Mouse (Mus musculus) forebrain, embryonic 11.5 days (tissue): ENCODE data around the gene Fam240a. TPM values are rescaled to one million over a fixed set of nuclear protein-coding genes. Genes with fewer than 3 reads are reported as not detected.

Experiments
- ATAC-seq: fragments of 200-750 bp; cut with Nextera tagmentation; replicated peaks from 2 replicates; pipeline ENCODE4 v1.8.0; 2017; ENCODE audit warnings: moderate TSS enrichment; ENCODE audit not compliant: low FRiP score
- DNase-seq: peaks from one replicate; pipeline ENCODE4 v3.0.0-alpha.2; 2017; ENCODE audit warnings: low spot score
- H3K27ac ChIP-seq: fragments of 300-500 bp; sonication (generic); 2 replicates; pipeline ENCODE4 v1.5.1; 2014; ENCODE audit warnings: low read depth, low read length
- H3K27me3 ChIP-seq: fragments of 300-500 bp; sonication (generic); 2 replicates; pipeline ENCODE4 v1.6.1; 2014; ENCODE audit warnings: mild to moderate bottlenecking, low read length, mixed read lengths; ENCODE audit not compliant: control insufficient read depth, insufficient read depth
- H3K36me3 ChIP-seq: fragments of 300-500 bp; sonication (generic); 2 replicates; pipeline ENCODE4 v1.6.1; 2014; ENCODE audit warnings: mild to moderate bottlenecking, low read length, moderate library complexity, mixed read lengths; ENCODE audit not compliant: control insufficient read depth, insufficient read depth
- H3K4me1 ChIP-seq: fragments of 300-500 bp; sonication (generic); replicated peaks from 2 replicates; pipeline ENCODE4 v1.6.1; 2014; ENCODE audit warnings: low read length, mixed read lengths; ENCODE audit not compliant: control insufficient read depth, insufficient read depth
- H3K4me2 ChIP-seq: fragments of 300-500 bp; sonication (generic); 2 replicates; pipeline ENCODE4 v1.6.1; 2014; ENCODE audit warnings: low read depth, mild to moderate bottlenecking, low read length, moderate library complexity, mixed read lengths; ENCODE audit not compliant: severe bottlenecking
- H3K4me3 ChIP-seq: fragments of 300-500 bp; sonication (generic); 2 replicates; pipeline ENCODE4 v1.5.1; 2014; ENCODE audit warnings: low read depth, low read length
- H3K9ac ChIP-seq: fragments of 300-500 bp; sonication (generic); 2 replicates; pipeline ENCODE4 v1.6.1; 2014; ENCODE audit warnings: low read length
- H3K9me3 ChIP-seq: fragments of 300-500 bp; sonication (generic); 2 replicates; pipeline ENCODE4 v1.6.1; 2016; ENCODE audit warnings: low read length, mixed read lengths; ENCODE audit not compliant: control insufficient read depth
- WGBS: fragments of 180-500 bp; shearing (Covaris S2); extraction: QIAGEN DNeasy Blood & Tissue Kit; methylation state at CpG from one replicate; pipeline ENCODE4 v1.1.7; 2014; 5-methylcytosine and 5-hydroxymethylcytosine counted together
- polyA plus RNA-seq: library from polyadenylated mRNA; unstranded; fragments of >200 nt; fragmentation: Nextera tagmentation; extraction: Ambion mirVana; gene quantifications from 2 replicates; pipeline ENCODE4 v1.2.1, GENCODE M21; 2014

Fam240a gene
- polyA plus RNA-seq, 1 experiment from 2014 or later: not detected

DNA sequence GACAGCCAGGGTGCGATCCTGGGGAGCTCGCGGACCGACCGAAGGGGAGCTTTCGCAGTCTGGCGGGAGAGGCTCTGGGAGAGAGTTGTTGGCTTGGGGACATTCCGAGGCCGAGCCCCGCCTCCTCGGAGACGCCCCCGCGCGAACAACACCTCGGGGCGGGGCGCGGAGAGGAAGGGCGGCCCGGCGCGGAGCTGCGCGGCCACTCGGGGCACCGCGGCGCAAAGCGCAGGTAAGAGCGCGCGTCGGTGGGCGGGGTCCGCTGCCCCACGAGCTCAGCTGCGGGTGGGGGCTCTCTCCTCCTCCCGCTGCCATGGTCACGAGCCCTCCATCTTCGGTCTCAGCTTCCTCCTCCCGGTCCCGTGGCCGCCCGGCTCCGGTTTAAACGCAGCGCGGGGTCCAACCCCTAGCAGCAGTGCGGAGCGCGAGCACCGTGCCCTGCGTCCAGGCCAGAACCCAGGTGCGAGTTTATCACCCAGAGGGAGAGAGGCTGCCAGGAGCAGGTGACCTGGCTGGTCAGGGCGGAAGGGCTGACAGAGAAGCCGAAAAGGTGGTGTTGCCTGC, 36.6 kb downstream of the Fam240a start, which contains the start of gene Tmie:
Tmie (minus strand) TSS at position 116 of the 564 bp plus-strand sequence.
- peaks cover 28% of the 10 kb centered on the region for H3K27me3 ChIP-seq
- H3K9ac ChIP-seq: peak within 1 kb of the TSS; percentile 32
- peak within 1 kb of the TSS; percentile 73 for H3K4me2 ChIP-seq
- DNase-seq (peak; percentile 61), ATAC-seq (0 out of 2 replicates have a peak, but pooled peaks have one; percentile 17)
- no peak within 1 kb of the TSS for H3K27ac ChIP-seq
- no peaks in the 10 kb centered on the region for H3K36me3 ChIP-seq
- peak within 1 kb of the TSS; percentile 41 for H3K4me3 ChIP-seq
- H3K9me3 ChIP-seq: no peaks in the 10 kb centered on the region
- WGBS: under 1% methylated on average over 53 of the region's 57 CpGs
- peaks cover 3% of the 10 kb centered on the region for H3K4me1 ChIP-seq

DNA sequence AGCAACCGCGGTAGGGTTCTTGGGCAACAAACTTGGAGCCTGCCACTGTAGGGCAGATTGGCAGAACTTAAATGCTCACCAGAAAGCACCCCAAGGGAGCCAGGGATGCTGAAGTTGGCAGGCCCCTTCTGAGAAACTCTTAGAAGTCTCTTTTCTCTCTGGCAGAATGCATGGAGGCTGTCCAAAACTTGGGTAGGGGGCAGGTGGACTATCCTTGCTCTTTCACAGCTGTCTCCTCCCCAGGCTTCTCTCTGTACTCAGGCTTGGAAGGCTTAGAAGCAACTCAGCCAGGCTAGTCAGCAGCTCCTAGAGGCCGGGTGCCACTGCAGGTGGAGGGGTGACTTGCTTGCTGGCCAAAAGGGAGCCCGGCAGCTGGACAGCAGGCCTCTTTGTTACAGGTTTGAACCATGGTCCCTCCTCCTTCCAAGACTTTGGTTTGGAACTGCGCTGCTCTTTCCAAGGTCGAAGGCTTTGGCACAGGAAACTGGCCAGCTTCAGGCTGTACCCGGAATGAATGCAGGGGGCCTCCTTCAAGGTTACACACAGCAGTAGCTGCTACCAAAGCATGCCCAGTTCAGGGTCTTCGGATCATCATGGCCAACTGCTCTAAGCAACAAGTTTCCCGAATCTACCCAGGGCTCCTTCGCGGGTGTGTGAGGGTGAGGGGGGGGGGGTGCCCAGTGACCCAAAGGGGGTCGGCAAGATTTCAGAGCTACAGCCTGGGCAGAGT, 37.3 kb downstream of the Fam240a start, which contains the start of gene Als2cl:
Als2cl (plus strand) TSS at position 680 of the 730 bp plus-strand sequence.
- ATAC-seq (no peak), DNase-seq (no peak)
- H3K4me2 ChIP-seq: peak within 1 kb of the TSS; percentile 73
- H3K27me3 ChIP-seq: peaks cover 28% of the 10 kb centered on the region
- no peaks in the 10 kb centered on the region for H3K9me3 ChIP-seq
- no peaks in the 10 kb centered on the region for H3K36me3 ChIP-seq
- H3K4me3 ChIP-seq: peak within 1 kb of the TSS; percentile 41
- no peak within 1 kb of the TSS for H3K27ac ChIP-seq
- H3K4me1 ChIP-seq: peaks cover 3% of the 10 kb centered on the region
- H3K9ac ChIP-seq: peak within 1 kb of the TSS; percentile 32
- WGBS: 12% methylated on average over 12 of the region's 12 CpGs

GRCm38 (mm10) chr9:110877888-110878287, 38.8 kb downstream of the Fam240a start:
- Histone ChIP-seq H3K27ac (no peak overlapping the region), H3K4me2 (no peak overlapping the region), H3K9ac (no peak overlapping the region), H3K4me1 (peaks cover 3% of the 10 kb centered on the region), H3K36me3 (no peaks in the 10 kb centered on the region), H3K9me3 (no peaks in the 10 kb centered on the region), H3K4me3 (no peak overlapping the region), H3K27me3 (peaks cover 40% of the 10 kb centered on the region)
- ATAC-seq: no peak
- no peak for DNase-seq
- WGBS: 85% methylated on average over 5 of the region's 5 CpGs

DNA sequence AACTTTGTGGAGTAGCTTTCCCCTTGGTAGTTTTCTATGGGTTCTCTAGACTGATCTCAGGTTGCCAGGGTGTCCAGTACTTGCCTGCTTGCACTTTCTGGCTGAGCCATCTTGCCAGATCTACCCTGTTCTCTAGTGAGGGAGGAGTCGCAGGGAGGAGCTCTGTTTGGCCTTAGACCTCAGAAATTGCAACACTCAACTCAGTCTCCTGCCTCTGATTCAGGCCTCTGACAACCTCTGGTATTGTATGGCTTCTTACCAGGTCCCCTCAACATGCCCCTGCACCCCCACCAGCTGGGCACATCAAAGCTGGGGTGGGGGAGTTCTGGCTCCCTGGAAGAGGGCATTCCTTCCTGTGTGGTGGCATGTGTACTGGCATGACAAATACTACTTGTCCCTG, 39.3 kb downstream of the Fam240a start:
- ATAC-seq: no peak
- Histone ChIP-seq H3K9me3 (no peaks in the 10 kb centered on the region), H3K4me3 (no peak overlapping the region), H3K27ac (no peak overlapping the region), H3K27me3 (peaks cover 44% of the 10 kb centered on the region), H3K4me2 (no peak overlapping the region), H3K36me3 (no peaks in the 10 kb centered on the region), H3K9ac (no peak overlapping the region), H3K4me1 (peaks cover 3% of the 10 kb centered on the region)
- 85% methylated on average over 1 of the region's 1 CpGs for WGBS
- no peak for DNase-seq

- ATAC-seq (0 out of 2 replicates have a peak, but pooled peaks have one; percentile 47), DNase-seq (no peak)
- peaks cover 2% of the 10 kb centered on the region for H3K4me1 ChIP-seq
- H3K9ac ChIP-seq: no peak overlapping the region
- H3K27ac ChIP-seq: no peak overlapping the region
- WGBS: 24% methylated on average over 4 of the region's 6 CpGs
- no peak overlapping the region for H3K4me3 ChIP-seq
- H3K36me3 ChIP-seq: no peaks in the 10 kb centered on the region
- H3K27me3 ChIP-seq: peaks cover 35% of the 10 kb centered on the region
- H3K4me2 ChIP-seq: no peak overlapping the region
- no peaks in the 10 kb centered on the region for H3K9me3 ChIP-seq
These were observed 41.4 kb downstream of the Fam240a start for GRCm38 (mm10) chr9:110875288-110875695.

DNA sequence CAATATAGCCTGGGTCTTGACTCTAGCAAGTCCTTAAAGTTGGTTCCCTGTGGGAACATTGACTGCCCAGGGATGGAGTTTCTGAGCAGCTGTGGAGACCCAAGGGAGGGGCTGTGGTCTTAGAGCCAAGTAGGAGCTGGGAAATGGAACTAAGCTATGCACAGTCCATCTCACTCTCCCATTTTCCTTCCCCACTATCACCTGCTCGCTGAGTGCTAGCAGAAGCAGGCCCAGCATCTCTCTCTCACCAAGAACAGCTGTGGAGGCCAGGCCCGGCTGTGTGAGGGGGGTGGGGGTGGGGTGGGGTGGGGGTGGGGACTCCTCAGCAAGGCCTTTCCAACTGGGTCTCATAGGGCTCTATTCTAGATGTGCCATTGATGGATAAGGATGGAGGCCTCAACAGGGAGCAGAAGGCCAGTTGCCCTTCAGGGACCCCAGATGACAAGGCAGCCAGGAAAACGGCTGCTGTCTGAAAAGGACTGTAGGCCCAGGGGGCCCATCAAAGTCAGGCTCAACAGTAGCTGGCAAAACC, 41.9 kb downstream of the Fam240a start:
- H3K27me3 ChIP-seq: peaks cover 29% of the 10 kb centered on the region
- no peak overlapping the region for H3K9ac ChIP-seq
- H3K36me3 ChIP-seq: no peaks in the 10 kb centered on the region
- WGBS: 16% methylated on average over 3 of the region's 3 CpGs
- no peaks in the 10 kb centered on the region for H3K9me3 ChIP-seq
- no peaks in the 10 kb centered on the region; the same call in none of the 2 replicates for H3K4me1 ChIP-seq
- no peak overlapping the region for H3K4me2 ChIP-seq
- H3K27ac ChIP-seq: no peak overlapping the region
- ATAC-seq (peak; percentile 38), DNase-seq (no peak)
- H3K4me3 ChIP-seq: no peak overlapping the region

DNA sequence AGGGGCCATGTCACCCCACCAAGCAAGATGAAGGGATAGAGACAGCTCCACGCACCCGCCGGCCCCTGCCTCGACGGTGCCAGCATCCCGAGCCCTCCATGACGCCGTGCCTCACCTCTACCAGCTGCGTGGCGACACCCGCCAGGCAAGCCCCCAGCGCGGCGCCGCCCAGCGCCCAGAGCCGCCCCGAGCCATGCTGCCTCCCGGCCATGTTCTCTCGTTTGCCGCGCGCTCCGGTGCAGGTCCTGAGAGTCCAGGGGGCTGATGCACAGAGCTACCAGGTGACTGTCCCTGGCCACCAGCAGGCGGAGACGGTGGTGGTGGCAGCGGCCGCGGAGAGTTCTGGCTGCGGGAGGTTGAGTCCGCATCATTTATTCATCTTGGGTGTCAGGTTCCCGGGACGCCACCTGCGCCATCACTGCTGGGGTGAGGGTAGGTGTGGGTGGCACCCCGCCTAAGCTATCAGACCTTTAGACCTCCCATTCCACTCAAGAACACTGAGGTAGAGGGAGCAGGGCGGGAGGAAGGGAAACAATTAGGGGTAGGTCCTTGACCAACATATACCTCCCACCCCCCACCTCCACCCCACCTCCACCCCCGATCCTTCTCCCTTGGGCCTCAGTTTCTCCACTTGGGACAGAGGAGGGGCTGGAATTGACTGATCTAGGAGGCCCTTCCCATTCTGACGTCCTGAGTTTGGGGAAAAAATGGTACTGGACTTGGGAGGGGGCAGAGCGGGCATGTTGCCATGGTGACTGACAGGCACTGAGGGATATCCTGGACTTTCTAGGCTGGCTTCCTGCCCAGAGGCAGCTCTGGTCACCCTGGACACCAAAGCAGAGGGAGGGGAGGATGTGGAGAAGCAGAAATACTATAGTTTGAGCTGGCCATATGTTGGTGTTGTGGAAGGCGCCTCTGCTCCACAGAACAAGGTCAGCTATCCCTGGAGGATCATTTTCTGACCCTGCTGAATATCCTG, 42.7 kb downstream of the Fam240a start:
- peak overlapping the region; percentile 21; the same call in 1 of the 2 replicates for H3K4me3 ChIP-seq
- no peaks in the 10 kb centered on the region; the same call in none of the 2 replicates for H3K4me1 ChIP-seq
- H3K36me3 ChIP-seq: no peaks in the 10 kb centered on the region
- H3K27ac ChIP-seq: no peak overlapping the region
- 0 out of 2 replicates have a peak, but pooled peaks have one; percentile 32 for ATAC-seq
- H3K9ac ChIP-seq: 0 out of 2 replicates have a peak overlapping the region, but pooled peaks have one; percentile 35
- H3K9me3 ChIP-seq: no peaks in the 10 kb centered on the region
- 7% methylated on average over 40 of the region's 40 CpGs for WGBS
- peak; percentile 61 for DNase-seq
- H3K27me3 ChIP-seq: peaks cover 22% of the 10 kb centered on the region
- peak overlapping the region; percentile 55 for H3K4me2 ChIP-seq

DNA sequence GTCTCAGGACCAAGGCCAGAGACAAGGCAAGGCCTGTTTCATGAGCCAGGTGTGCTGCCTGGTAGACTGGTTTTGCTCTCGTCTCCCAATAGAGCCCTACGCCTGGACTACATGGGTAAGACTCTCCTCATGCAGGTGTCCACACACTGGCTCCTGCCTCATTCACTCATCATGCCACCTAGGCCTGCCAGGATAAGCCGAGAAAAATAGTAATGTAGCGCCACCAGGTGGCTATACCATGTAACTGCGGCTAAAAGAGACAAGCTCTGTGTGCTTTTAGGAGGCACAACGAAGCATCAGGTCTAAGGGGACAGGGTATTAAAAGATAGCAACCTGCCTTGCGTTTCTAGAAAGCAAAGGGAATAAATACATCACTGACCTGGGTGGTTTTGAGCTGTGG, 45.6 kb downstream of the Fam240a start:
- 20% methylated on average over 7 of the region's 7 CpGs for WGBS
- Histone ChIP-seq H3K36me3 (no peaks in the 10 kb centered on the region), H3K9me3 (no peaks in the 10 kb centered on the region), H3K4me1 (no peaks in the 10 kb centered on the region; the same call in none of the 2 replicates), H3K27me3 (peaks cover 18% of the 10 kb centered on the region), H3K4me3 (no peak overlapping the region), H3K4me2 (no peak overlapping the region), H3K27ac (no peak overlapping the region), H3K9ac (no peak overlapping the region)
- ATAC-seq (no peak), DNase-seq (peak; percentile 70)
